Mouse (Mus musculus) limb, embryonic 10.5 days (tissue): ENCODE results near the gene Ift88. TPM values are rescaled to one million over a fixed set of nuclear protein-coding genes. Genes with fewer than 3 reads are reported as not detected.

Source experiments
- DNase-seq: peaks from one replicate; pipeline ENCODE4 v3.0.0-alpha.2; 2017; ENCODE audit warnings: low spot score
- H3K27ac ChIP-seq: fragments of 300-500 bp; sonication (generic); 2 replicates; pipeline ENCODE4 v1.5.1; 2016; ENCODE audit warnings: mild to moderate bottlenecking
- H3K27me3 ChIP-seq: fragments of 300-500 bp; sonication (generic); 2 replicates; pipeline ENCODE4 v1.6.1; 2016; ENCODE audit warnings: low read depth, mild to moderate bottlenecking; ENCODE audit not compliant: poor library complexity, severe bottlenecking
- H3K36me3 ChIP-seq: fragments of 300-500 bp; sonication (generic); 2 replicates; pipeline ENCODE4 v1.6.1; 2016; ENCODE audit warnings: mild to moderate bottlenecking, moderate library complexity
- H3K4me1 ChIP-seq: fragments of 300-500 bp; sonication (generic); 2 replicates; pipeline ENCODE4 v1.6.1; 2016
- H3K4me3 ChIP-seq: fragments of 300-500 bp; sonication (generic); 2 replicates; pipeline ENCODE4 v1.5.1; 2016; ENCODE audit warnings: mild to moderate bottlenecking, moderate library complexity
- H3K9me3 ChIP-seq: fragments of 300-500 bp; sonication (generic); replicated peaks from 2 replicates; pipeline ENCODE4 v1.6.1; 2016; ENCODE audit warnings: mild to moderate bottlenecking
- WGBS: fragments of 180-500 bp; shearing (Covaris S2); methylation state at CpG from one replicate; pipeline ENCODE4 v1.1.7; 2016; 5-methylcytosine and 5-hydroxymethylcytosine counted together
- polyA plus RNA-seq: library from polyadenylated mRNA; unstranded; fragments of >200 nt; fragmentation: Nextera tagmentation; extraction: Ambion mirVana; gene quantifications from 2 replicates; pipeline ENCODE4 v1.2.1, GENCODE M21; 2016

Gene Ift88
- polyA plus RNA-seq, 1 experiment from 2014 or later, result 11.4 TPM

DNA sequence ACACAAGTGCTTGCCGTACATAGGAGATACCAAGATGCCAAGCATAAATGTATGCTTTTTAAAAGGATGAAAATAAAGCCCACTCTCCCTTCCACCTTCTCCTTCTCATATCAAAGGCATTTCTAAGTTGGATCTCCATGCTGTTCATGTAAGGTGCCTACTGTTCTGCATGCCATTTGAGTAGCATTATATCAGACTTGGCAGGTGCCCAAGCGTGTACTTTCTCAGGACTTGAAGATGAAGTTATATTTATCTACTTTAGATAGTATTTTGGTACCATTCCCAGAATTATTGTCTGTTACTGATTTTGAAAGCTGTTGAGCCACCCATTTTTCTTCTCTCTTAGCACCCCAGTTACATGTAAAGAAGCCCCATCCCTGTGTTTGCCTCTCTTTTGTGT is 51.2 kb downstream of the Ift88 start:
- 95% methylated on average over 2 of the region's 2 CpGs for WGBS
- no peaks in the 10 kb centered on the region for H3K27me3 ChIP-seq
- H3K4me3 ChIP-seq, result no peak overlapping the region
- no peaks in the 10 kb centered on the region for H3K4me1 ChIP-seq
- DNase-seq, result no peak
- no peak overlapping the region for H3K27ac ChIP-seq
- H3K36me3 ChIP-seq, result peaks cover 7% of the 10 kb centered on the region
- H3K9me3 ChIP-seq, result no peaks in the 10 kb centered on the region

- no peaks in the 10 kb centered on the region for H3K27me3 ChIP-seq
- no peak for DNase-seq
- no peak overlapping the region for H3K27ac ChIP-seq
- H3K4me1 ChIP-seq, result no peaks in the 10 kb centered on the region
- no peak overlapping the region for H3K4me3 ChIP-seq
- 93% methylated on average over 2 of the region's 2 CpGs for WGBS
- no peaks in the 10 kb centered on the region for H3K9me3 ChIP-seq
- no peaks in the 10 kb centered on the region for H3K36me3 ChIP-seq
These were observed 58.4 kb downstream of the Ift88 start for GRCm38 (mm10) chr14:57482262-57482661.

- H3K9me3 ChIP-seq, result no peaks in the 10 kb centered on the region
- no peak overlapping the region for H3K27ac ChIP-seq
- H3K27me3 ChIP-seq, result no peaks in the 10 kb centered on the region
- no peak for DNase-seq
- H3K4me3 ChIP-seq, result no peak overlapping the region
- no peaks in the 10 kb centered on the region for H3K4me1 ChIP-seq
- WGBS, result 95% methylated on average over 6 of the region's 6 CpGs
- H3K36me3 ChIP-seq, result no peaks in the 10 kb centered on the region
These were observed 60.3 kb downstream of the Ift88 start for GRCm38 (mm10) chr14:57484183-57484582.

DNA sequence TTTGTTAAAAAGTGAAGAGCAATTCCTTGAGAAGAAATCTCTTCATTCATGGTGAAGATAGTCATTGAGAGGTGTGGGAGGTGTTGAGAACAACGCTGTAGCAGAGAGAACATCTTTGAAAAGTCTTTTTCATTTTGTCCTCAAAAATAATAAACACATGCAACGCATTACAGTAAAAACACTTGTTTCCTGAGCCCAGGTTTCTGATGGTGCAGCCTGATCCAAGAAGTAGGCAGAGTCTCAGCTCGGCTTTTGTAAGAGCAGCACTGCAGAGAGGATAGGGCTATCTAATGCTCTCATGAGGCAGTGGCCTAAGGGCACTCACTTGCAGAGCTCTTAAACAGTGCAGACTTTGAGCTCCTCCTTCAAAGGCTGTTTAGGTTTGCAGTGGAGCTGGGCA is 65.8 kb downstream of the Ift88 start:
- H3K4me1 ChIP-seq, result no peaks in the 10 kb centered on the region
- H3K27me3 ChIP-seq, result no peaks in the 10 kb centered on the region
- DNase-seq, result no peak
- H3K27ac ChIP-seq, result no peak overlapping the region
- 84% methylated on average over 3 of the region's 3 CpGs for WGBS
- no peaks in the 10 kb centered on the region for H3K9me3 ChIP-seq
- 0 out of 2 replicates have a peak, but pooled peaks cover 4% of the 10 kb centered on the region for H3K36me3 ChIP-seq
- H3K4me3 ChIP-seq, result no peak overlapping the region

GRCm38 (mm10) chr14:57493840-57494239 is 70.0 kb downstream of the Ift88 start:
- DNase-seq, result no peak
- H3K27me3 ChIP-seq, result no peaks in the 10 kb centered on the region
- H3K36me3 ChIP-seq, result 0 out of 2 replicates have a peak, but pooled peaks cover 4% of the 10 kb centered on the region
- H3K4me1 ChIP-seq, result no peaks in the 10 kb centered on the region
- WGBS, result 98% methylated on average over 2 of the region's 2 CpGs
- H3K4me3 ChIP-seq, result no peak overlapping the region
- no peaks in the 10 kb centered on the region for H3K9me3 ChIP-seq
- no peak overlapping the region for H3K27ac ChIP-seq

DNA sequence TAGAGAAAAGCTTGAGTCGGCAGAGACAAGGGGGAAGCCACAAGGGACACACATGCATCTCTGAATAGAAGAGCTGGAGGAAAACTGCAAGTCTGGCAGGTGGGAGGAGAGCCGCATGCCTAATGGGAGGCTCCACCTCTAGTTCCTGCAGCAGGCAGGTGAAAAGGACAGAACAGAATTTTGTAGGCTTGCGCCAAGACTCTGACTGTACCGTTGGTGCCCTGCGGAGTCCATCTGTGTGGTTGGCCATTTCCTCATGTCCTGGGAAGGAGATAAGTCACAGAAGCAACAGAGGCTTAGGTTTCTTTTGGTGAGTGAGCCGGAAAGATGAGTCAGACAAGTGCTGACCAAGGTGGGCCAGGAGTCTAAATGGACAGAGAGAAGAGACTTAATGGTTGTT is 79.9 kb downstream of the Ift88 start:
- Histone ChIP-seq H3K27me3 (no peaks in the 10 kb centered on the region), H3K4me3 (no peak overlapping the region), H3K36me3 (peaks cover 4% of the 10 kb centered on the region; the same call in 1 of the 2 replicates), H3K4me1 (no peaks in the 10 kb centered on the region), H3K27ac (no peak overlapping the region), H3K9me3 (no peaks in the 10 kb centered on the region)
- 92% methylated on average over 6 of the region's 6 CpGs for WGBS
- no peak for DNase-seq

- 67% methylated on average over 6 of the region's 6 CpGs for WGBS
- H3K27ac ChIP-seq, result no peak overlapping the region
- no peak for DNase-seq
These were observed 85.7 kb downstream of the Ift88 start for GRCm38 (mm10) chr14:57509554-57509953.

DNA sequence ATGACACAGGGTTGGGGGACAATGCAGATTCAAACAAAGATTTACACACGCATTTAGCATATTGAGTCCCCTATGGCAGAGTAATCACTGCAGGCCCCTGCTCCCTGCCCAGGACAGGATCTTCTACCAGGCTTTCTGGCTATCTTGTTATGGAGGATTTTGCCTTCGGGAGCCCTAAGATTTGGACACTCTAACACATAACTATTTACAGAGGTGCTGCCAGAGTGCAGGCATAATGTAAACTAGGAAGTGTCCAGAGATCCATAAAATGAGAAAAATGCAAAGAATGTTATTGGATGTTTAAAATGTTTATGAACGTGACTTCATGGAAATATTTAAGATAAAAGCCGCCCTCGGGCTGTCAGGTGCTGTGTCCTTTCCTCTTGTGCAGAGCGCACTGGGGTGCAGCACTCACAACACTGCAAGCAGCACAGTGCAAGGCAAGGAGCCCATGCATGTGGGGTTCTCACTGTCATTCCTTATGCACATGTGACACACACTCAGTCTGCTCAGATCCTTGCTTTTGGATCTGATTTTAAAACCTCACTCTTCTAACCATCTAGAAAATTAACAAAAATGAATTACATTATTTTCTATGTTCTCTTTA is 91.4 kb downstream of the Ift88 start:
- H3K36me3 ChIP-seq, result no peaks in the 10 kb centered on the region
- no peak for DNase-seq
- no peak overlapping the region for H3K4me3 ChIP-seq
- H3K9me3 ChIP-seq, result no peaks in the 10 kb centered on the region
- no peaks in the 10 kb centered on the region for H3K27me3 ChIP-seq
- WGBS, result 86% methylated on average over 6 of the region's 6 CpGs
- no peaks in the 10 kb centered on the region for H3K4me1 ChIP-seq
- H3K27ac ChIP-seq, result no peak overlapping the region

More at GRCm38 (mm10) chr14:57509554-57509953, 85.7 kb downstream of the Ift88 start:
- Histone ChIP-seq H3K9me3 (no peaks in the 10 kb centered on the region), H3K4me1 (no peaks in the 10 kb centered on the region), H3K4me3 (no peak overlapping the region), H3K36me3 (no peaks in the 10 kb centered on the region), H3K27me3 (no peaks in the 10 kb centered on the region)

GRCm38 (mm10) chr14:57517001-57517400 is 93.1 kb downstream of the Ift88 start:
- Histone ChIP-seq H3K4me1 (no peaks in the 10 kb centered on the region), H3K27ac (no peak overlapping the region), H3K4me3 (no peak overlapping the region), H3K36me3 (no peaks in the 10 kb centered on the region), H3K9me3 (no peaks in the 10 kb centered on the region), H3K27me3 (no peaks in the 10 kb centered on the region)
- 90% methylated on average over 7 of the region's 7 CpGs for WGBS
- DNase-seq, result no peak

DNA sequence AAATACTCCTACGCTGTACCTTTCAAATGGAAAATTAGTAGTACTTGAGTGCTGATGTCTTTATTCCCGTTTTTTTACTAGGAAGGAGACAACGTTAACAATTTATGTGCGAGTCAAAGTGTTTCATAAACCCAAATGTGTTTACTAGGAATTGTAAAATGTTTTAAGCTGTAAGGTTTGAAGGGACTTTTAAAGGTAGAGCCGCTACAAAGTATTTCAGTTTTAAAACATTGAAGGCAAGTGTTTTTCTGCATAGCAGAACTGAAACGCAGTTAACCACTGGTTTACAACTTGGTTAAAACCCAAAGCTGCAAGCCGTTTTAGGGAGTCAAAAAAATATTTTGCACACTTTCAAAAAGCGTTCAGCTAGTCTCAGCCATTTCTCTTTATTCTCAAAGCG is 99.9 kb downstream of the Ift88 start:
- 89% methylated on average over 9 of the region's 9 CpGs for WGBS
- peaks cover 48% of the 10 kb centered on the region for H3K27me3 ChIP-seq
- no peaks in the 10 kb centered on the region for H3K9me3 ChIP-seq
- peak overlapping the region; percentile 86; the same call in 1 of the 2 replicates for H3K4me3 ChIP-seq
- no peak overlapping the region for H3K27ac ChIP-seq
- peaks cover 17% of the 10 kb centered on the region for H3K4me1 ChIP-seq
- no peak for DNase-seq
- H3K36me3 ChIP-seq, result no peaks in the 10 kb centered on the region

GRCm38 (mm10) chr14:57524671-57525387 is 101.0 kb downstream of the Ift88 start, which contains the start of gene Il17d:
Gene Il17d, plus strand, starts transcription at chr14:57524777.
- peaks cover 22% of the 10 kb centered on the region for H3K4me1 ChIP-seq
- H3K27ac ChIP-seq, result peak within 1 kb of the TSS; percentile 80
- H3K9me3 ChIP-seq, result no peaks in the 10 kb centered on the region
- H3K4me3 ChIP-seq, result peak within 1 kb of the TSS; percentile 86
- peak; percentile 66 for DNase-seq
- 9% methylated on average over 104 of the region's 104 CpGs for WGBS
- peaks cover 48% of the 10 kb centered on the region for H3K27me3 ChIP-seq
- no peaks in the 10 kb centered on the region for H3K36me3 ChIP-seq

DNA sequence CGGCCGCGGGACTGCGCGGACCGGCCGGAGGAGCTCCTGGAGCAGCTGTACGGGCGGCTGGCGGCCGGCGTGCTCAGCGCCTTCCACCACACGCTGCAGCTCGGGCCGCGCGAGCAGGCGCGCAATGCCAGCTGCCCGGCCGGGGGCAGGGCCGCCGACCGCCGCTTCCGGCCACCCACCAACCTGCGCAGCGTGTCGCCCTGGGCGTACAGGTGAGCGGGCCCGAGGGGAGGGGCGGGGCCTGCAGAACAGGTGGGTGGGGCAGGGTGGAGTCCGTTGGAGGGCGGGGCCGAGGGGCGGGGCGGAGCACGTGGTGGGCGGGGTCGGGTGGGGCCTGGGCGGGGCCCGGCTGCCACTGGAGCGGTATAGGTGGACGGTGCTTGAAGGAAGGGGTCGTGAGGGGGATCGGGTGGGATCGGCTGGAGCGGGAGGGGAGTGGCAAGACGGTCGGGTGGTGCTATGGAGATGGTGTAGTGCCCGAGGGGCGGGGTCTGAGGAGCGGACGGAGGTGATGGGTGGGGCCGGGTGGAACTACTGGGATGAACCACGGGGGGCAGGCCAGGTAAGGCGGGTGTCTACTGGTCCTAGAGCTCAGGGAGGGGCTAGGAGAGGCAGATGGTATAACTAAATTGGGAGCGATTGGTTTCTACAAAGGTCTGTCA is 101.7 kb downstream of the Ift88 start:
- peak overlapping the region; percentile 80 for H3K27ac ChIP-seq
- peak; percentile 88 for DNase-seq
- WGBS, result 1% methylated on average over 59 of the region's 60 CpGs
- peaks cover 48% of the 10 kb centered on the region for H3K27me3 ChIP-seq
- H3K9me3 ChIP-seq, result no peaks in the 10 kb centered on the region
- H3K4me1 ChIP-seq, result peaks cover 22% of the 10 kb centered on the region
- no peaks in the 10 kb centered on the region for H3K36me3 ChIP-seq
- H3K4me3 ChIP-seq, result peak overlapping the region; percentile 86

- Histone ChIP-seq H3K4me1 (peaks cover 22% of the 10 kb centered on the region), H3K9me3 (no peaks in the 10 kb centered on the region), H3K27ac (no peak overlapping the region), H3K27me3 (peaks cover 48% of the 10 kb centered on the region), H3K36me3 (no peaks in the 10 kb centered on the region), H3K4me3 (peak overlapping the region; percentile 86)
- DNase-seq, result no peak
- WGBS, result 54% methylated on average over 10 of the region's 10 CpGs
These were observed 102.3 kb downstream of the Ift88 start for GRCm38 (mm10) chr14:57526050-57526623.
